Mouse (Mus musculus): Measurements from ENCODE around the gene Ulk4.

Gene Ulk4

GRCm38 (mm10) chr9:121043021-121043420, 234.0 kb downstream of the Ulk4 start:
- in situ Hi-C loops (cut with MboI; ENCODE audit: unreplicated experiment in 2 of 2), result no loop called here

GRCm38 (mm10) chr9:121038396-121038795, 238.6 kb downstream of the Ulk4 start:
- in situ Hi-C loops (cut with MboI; ENCODE audit: unreplicated experiment in 2 of 2), result no loop called here

GRCm38 (mm10) chr9:121037975-121038374, 239.0 kb downstream of the Ulk4 start:
- in situ Hi-C loops (cut with MboI; ENCODE audit: unreplicated experiment in 2 of 2), result no loop called here

GRCm38 (mm10) chr9:121035296-121035695, 241.7 kb downstream of the Ulk4 start:
- in situ Hi-C loops (cut with MboI; ENCODE audit: unreplicated experiment in 2 of 2), result no loop called here

GRCm38 (mm10) chr9:121033596-121033995, 243.4 kb downstream of the Ulk4 start:
- in situ Hi-C loops (cut with MboI; ENCODE audit: unreplicated experiment in 2 of 2), result no loop called here

DNA sequence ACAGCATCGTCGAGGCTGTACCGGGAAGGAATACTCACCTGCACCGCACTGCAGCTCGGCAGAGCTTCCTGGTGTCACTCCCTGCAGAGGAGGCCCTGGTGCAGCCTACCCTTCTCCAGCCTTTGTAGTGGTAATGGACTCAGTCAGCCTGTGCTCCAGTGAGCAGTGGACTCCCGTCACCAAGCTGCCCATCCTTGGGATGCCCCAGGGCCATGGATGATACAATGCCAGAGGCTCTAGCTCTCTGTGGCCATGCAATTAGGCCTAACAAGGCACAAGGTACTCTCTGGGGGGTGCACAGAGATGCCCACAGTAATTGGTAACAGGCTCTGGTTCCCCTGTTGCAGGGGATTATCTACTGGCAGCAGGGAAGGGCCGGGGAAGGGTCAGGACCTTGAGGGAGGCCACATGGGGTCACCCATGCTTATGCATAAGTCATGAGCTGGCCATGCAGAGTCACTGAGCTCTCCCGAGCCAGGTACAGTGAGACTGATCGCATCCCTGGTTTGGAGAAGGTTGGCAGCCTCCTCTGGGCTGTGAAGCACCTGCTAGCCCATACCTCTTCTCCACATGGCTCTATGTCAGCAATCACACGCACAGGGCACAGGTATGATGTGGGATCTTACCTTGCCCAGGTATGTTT, 244.6 kb downstream of the Ulk4 start:
- in situ Hi-C loops (cut with MboI; ENCODE audit: unreplicated experiment in 2 of 2), result no loop called here

GRCm38 (mm10) chr9:121030949-121031348, 246.0 kb downstream of the Ulk4 start:
- in situ Hi-C loops (cut with MboI; ENCODE audit: unreplicated experiment in 2 of 2), result no loop called here

DNA sequence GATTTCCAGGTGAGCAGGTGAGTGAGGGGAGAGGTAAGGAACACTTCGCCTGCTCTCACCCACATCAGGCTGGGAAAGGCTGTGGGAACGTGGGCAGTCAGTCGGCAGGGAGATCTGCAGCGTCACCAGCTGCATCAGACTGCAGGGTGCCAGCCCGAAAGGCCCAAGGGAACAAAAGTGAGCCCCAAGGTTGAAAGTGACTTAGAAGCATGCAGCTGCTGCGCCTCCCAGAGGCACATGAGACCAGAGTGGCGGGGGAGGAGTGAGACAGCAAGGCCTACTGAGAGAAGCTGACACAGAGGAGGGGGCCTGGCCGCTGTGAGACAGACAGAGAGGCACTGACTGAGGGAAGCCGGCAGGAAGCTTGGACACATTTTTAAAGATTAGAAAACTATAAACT, 247.2 kb downstream of the Ulk4 start:
- in situ Hi-C loops (cut with MboI; ENCODE audit: unreplicated experiment in 2 of 2), result no loop called here

DNA sequence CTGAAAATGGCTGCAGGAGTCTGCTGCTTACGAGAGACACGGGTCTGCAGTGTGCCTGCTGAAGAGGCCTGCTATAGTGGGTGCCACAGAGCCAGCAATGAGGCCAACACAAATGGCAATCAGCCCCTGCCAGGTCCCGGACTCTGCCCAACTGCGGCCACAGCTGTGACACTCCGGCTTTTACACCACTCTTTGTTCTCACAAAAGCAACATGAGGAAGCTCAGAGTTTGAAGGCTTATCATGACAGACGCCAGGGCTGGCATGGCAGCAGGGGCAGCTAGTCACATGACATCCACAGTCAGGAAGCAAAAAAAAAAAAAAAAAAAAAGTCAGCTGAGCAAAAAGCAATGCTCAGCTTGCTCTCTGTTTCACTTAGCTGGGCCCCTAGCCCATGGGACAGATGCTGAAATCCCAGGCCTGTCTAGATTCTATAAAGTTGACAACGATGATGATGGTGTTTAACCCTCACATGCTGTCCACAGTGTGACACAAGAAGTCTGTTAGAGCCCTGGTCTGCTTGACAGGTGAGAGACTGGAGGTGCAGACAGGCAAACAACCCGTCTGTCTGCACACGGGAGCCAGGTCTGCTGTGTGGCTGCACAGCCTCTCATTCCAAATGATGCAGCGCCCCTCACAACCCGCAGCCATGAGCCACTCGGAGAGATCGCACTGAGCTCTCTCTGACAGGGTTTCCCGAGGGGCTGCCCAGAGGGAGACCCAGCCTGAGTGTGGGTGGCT, 253.3 kb downstream of the Ulk4 start:
- in situ Hi-C loops (cut with MboI; ENCODE audit: unreplicated experiment in 2 of 2), result no loop called here

DNA sequence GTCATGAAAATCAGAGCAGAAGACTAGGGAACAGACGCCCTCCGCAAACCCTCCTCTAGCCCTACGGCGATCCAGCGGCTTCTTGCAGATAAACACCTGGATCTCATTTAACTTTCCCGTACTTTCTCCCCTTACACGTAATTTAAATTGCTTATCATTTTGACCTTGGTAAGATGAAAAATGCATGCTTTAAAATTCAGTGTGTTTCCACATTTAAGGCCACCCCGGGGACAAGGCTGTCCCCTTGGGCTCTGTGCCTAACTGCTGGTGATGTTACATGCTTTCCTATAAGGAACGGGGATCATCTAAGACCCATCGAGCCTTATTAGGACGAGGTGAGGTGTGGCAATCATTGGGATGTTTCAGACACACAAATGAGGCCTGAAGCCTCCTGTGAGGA, 256.6 kb downstream of the Ulk4 start:
- in situ Hi-C loops (cut with MboI; ENCODE audit: unreplicated experiment in 2 of 2), result no loop called here

- in situ Hi-C loops (cut with MboI; ENCODE audit: unreplicated experiment in 2 of 2), result no loop called here
These were observed 257.1 kb downstream of the Ulk4 start for GRCm38 (mm10) chr9:121019932-121020331.

DNA sequence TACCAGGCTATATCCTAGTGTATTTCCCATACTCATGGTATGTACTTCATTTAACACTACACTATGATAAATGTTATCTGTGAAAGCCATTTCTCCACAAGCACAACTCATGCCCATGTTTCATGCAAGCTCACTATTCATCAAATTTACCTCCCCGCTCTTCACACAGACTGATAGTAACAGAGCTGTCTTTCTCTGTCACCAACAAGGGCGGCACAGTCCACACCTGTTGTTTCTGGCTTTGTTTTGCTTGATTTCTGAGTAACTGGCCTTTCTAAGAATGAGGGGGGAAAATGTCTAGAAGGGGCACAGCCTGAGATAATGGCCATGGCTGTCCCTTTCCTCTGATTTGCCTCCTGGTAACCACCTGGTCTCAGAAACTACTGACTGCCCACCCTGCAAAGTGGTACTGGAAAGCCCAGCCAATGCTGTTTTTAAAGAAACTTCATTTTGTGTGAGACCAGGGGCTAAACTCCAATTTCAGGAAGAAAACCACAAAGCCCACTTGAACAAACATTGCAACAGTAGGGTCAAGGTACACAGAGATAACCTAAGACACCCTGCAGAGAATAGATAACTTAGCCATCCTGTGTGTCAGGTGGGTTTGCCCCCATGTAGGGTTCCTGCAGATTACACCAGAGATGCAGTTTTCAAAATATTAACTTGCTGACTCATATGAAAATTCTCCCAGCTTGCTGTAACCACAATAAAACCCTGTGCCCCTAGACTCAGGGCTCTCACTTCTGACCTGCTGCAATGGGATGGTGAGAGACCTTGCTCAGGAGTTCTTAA, 258.3 kb downstream of the Ulk4 start:
- in situ Hi-C loops (cut with MboI; ENCODE audit: unreplicated experiment in 2 of 2), result no loop called here

GRCm38 (mm10) chr9:121015810-121016502, 261.0 kb downstream of the Ulk4 start:
- in situ Hi-C loops (cut with MboI; ENCODE audit: unreplicated experiment in 2 of 2), result no loop called here

DNA sequence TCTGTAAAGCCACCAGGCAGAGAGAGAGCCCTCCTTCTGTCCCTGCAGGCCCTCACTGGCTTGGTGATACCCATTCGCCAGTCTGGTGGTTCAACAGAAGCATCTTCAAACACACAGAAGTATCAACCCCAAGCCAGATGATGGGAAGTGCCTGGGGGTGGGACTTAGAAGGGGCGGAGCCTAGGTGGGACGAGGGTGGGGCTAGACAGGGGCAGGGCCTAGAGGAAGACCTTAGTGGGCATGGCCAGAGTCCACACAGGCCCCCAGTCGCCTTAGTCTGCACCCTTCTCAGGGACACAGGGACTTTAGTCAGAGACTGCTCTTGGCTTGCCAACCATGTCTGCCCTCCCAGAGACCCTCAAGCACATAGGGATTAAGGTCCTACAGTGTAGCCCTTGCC, 265.5 kb downstream of the Ulk4 start:
- in situ Hi-C loops (cut with MboI; ENCODE audit: unreplicated experiment in 2 of 2), result no loop called here

- in situ Hi-C loops (cut with MboI; ENCODE audit: unreplicated experiment in 2 of 2), result no loop called here
These were observed 266.5 kb downstream of the Ulk4 start for GRCm38 (mm10) chr9:121010544-121010943.

- in situ Hi-C loops (cut with MboI; ENCODE audit: unreplicated experiment in 2 of 2), result no loop called here
These were observed 271.0 kb downstream of the Ulk4 start for GRCm38 (mm10) chr9:121005961-121006360.

- in situ Hi-C loops (cut with MboI; ENCODE audit: unreplicated experiment in 2 of 2), result no loop called here
These were observed 275.1 kb downstream of the Ulk4 start for GRCm38 (mm10) chr9:121001681-121002540.

DNA sequence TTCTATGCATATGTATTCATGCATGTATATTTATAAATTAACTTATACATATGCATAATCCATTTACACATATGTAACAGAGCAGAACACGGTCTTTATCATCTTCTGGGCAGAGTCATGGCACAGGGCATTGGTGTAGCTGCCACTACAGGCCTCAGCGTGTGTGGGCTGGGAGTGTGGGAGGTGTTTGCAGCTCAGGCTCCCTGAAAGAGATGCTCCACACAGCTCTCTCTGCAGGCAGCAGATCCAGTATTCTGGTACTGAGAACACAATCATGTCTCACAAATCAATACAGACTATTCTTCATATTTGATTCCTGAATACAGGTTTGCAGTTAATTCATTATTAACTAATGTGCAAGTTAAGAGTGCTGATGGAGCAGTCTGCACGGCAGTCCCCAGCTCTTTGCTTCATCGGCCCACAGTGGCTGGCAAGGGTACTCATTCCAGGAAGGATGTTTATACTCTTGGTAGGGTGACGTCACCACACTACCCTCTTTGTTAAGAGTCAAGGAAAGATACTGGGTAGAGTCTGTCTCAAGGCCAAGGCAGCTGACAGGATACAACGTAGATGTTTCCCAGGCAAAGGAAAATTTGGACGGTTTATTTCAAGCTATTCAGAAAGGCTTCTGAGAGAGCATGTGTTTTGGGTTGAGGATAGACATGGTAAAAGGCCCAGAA, 276.2 kb downstream of the Ulk4 start:
- in situ Hi-C loops (cut with MboI; ENCODE audit: unreplicated experiment in 2 of 2), result no loop called here

- in situ Hi-C loops (cut with MboI; ENCODE audit: unreplicated experiment in 2 of 2), result no loop called here
These were observed 278.3 kb downstream of the Ulk4 start for GRCm38 (mm10) chr9:120998696-120999095.
